Mouse (Mus musculus): ENCODE measurements at regions not wholly inside any gene's neighbourhood (a gene's known extent, or its start where the extent isn't known, plus 50 kb on each side); places are given as distances from the start of the nearest gene placed in this dataset.

DNA sequence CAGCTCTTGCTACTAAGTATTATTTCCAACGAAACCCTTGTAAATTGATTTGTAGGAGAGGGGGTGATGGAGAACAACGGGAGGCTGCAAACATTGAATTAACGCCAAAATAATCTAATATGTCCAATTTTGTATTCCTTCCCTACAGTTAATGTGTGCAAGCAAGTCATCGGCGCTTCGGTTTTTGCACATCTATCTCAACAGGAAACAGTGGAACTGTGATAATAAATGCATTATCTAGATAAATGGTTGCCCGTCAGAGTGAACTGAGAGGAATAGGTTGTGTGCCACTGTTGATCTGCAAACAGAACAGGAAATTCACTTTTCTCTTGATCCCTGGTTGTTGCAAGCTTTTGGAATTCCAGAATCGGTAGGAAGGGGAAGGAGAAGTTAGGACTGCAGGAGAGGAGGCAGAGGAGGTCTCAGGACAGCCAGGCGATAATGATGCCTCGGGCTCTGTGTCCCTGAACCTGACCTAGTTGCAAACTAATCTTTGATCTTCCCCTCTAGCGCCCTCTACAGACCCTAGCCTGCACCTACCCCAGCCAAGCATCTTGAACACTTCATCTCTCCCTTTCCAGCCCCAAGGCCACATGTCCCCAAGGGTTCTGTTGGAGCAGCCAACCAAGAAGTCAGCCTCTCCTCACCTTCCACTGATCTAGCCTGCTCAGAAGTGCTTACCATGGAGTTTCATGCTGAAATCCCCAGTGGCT, 221.8 kb upstream of the Hs6st1 start:
- H3K4me3 ChIP-seq (ENCODE audit: insufficient read depth, low read length), result no peak overlapping the region
- H3K4me1 ChIP-seq (ENCODE audit: control insufficient read depth, insufficient read depth, low read length), result no peaks in the 10 kb centered on the region
- TF ChIP-seq CTCF (IDR thresholded peaks at IDR 0.05; ENCODE audit: borderline replicate concordance, insufficient read depth, low read length), result no peak
- no peak for TF ChIP-seq POLR2A (IDR thresholded peaks at IDR 0.05; ENCODE audit: low read depth, low read length)
- no peak overlapping the region for H3K27ac ChIP-seq (ENCODE audit: insufficient read depth, low read length)

DNA sequence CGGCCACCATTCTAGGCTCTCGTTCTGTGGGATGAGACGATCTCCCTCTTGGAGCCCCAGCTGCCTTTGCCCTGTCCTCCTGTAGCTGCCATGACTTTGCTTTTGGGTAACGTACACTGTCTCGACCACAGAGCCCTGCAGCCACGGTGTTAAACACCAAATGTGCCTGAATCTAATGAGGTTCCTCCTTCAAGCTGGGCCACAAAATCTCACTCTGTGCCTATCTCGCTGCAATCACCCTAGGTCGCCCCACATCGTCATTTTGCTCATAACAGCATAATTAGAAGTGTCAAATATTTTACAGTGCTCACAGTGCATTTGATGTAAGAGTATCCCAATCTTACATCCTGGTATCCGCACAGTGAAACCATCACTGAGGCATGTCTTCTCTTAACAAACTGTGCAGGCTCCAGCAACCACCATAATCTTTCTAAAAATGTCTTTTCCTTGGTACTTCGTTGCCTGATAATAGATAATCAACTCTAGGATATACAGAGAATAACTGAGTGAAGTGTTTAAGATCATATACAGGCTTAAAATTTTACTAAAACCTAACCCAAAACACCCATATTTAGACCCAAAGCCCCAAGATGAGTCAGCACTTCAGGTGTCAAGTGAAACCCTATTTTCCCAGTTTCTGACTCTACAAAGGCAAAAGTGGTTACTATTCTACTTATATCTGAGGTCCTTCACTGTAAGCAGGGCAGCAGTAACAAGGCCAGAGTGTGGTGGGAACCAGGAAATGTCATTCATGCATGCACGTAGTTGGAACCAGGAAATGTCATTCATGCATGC, 219.8 kb upstream of the Hs6st1 start:
- Histone ChIP-seq H3K4me3 (ENCODE audit: insufficient read depth, low read length) (no peak overlapping the region), H3K27ac (ENCODE audit: insufficient read depth, low read length) (no peak overlapping the region), H3K4me1 (ENCODE audit: control insufficient read depth, insufficient read depth, low read length) (no peaks in the 10 kb centered on the region)
- no peak for TF ChIP-seq POLR2A (IDR thresholded peaks at IDR 0.05; ENCODE audit: low read depth, low read length)
- TF ChIP-seq CTCF (IDR thresholded peaks at IDR 0.05; ENCODE audit: borderline replicate concordance, insufficient read depth, low read length), result no peak

DNA sequence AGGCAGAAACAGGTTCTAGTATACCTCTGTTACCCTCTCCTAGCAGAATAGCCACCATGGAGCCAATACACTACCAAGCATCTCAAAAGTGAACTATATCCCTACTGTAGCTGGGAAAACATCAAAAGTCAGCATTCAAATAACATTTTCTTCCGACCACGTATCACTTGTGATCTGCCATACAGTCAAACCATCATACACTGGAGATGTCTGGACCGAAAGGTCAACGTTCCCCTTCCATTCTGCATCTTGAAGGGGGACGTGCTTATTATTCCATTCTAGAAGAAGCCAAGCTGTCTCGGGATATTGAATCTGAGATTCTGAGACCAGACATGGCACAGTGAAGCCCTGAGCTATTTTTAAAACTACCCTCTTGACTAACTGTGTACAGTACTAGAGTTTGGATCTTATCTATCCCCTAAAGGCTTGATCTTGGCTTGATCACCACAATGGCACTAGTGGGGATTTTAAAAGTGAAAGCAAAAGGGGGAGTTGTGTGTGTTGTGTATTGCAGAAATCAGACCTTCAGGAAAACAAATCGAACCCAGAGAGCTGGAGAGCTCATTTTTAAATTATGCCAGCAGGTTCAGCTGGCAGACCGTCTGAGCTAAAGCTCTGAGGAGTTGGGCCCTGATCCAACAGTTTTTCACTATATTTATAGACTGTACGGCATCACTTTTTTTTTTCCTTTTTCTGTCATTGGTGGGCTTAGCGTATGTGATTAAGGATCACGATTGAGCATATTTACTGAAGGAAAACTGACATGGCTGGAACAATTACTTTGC, 218.6 kb upstream of the Hs6st1 start:
- no peak overlapping the region for H3K27ac ChIP-seq (ENCODE audit: insufficient read depth, low read length)
- no peak overlapping the region for H3K4me3 ChIP-seq (ENCODE audit: insufficient read depth, low read length)
- H3K4me1 ChIP-seq (ENCODE audit: control insufficient read depth, insufficient read depth, low read length), result no peaks in the 10 kb centered on the region
- TF ChIP-seq CTCF (IDR thresholded peaks at IDR 0.05; ENCODE audit: borderline replicate concordance, insufficient read depth, low read length) (no peak), POLR2A (IDR thresholded peaks at IDR 0.05; ENCODE audit: low read depth, low read length) (no peak)

DNA sequence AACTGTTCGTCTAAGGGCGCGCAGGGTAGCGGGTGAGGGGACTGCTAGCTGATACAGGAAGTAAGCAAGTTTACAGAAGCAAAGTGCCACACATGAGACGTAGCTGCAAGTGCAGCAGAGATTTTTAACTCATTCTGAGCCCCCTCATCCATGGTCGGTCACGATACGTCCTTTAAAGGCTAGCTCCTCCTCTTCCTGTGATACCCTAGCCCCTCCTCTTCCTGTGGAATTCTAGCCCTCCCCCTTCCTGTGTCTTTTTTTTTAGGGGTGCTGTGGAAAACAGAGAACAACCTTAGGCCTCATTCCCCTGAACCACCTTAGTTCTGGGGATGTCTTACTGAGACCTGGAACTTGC, 218.0 kb upstream of the Hs6st1 start:
- no peaks in the 10 kb centered on the region for H3K4me1 ChIP-seq (ENCODE audit: control insufficient read depth, insufficient read depth, low read length)
- no peak overlapping the region for H3K4me3 ChIP-seq (ENCODE audit: insufficient read depth, low read length)
- TF ChIP-seq POLR2A (IDR thresholded peaks at IDR 0.05; ENCODE audit: low read depth, low read length) (no peak), CTCF (IDR thresholded peaks at IDR 0.05; ENCODE audit: borderline replicate concordance, insufficient read depth, low read length) (no peak)
- H3K27ac ChIP-seq (ENCODE audit: insufficient read depth, low read length), result no peak overlapping the region

DNA sequence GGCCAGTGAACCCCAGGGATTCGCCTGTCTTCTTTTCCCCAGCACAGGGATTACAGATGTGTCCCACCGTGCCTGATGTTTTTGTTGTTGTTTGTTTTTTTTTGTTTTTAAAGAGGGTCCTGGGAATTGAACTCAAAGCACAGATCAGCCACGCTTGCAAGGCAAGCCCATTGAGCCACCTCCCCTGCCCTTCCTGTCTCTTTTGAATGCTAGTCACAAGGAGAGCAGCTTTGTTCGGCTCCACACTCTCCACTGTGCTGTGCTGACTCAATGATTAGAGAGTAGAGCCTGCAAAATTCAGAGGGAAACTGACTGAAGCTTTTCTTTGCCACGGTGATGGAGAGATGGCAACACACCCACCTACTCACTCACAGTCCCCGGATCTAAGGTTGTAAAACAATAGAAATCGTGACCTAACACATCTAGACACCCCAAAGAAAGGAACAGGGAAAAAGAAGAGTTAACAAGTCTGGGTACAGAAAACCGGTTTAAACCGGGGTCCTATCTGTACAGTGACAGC, 217.6 kb upstream of the Hs6st1 start:
- Histone ChIP-seq H3K4me3 (ENCODE audit: insufficient read depth, low read length) (no peak overlapping the region), H3K27ac (ENCODE audit: insufficient read depth, low read length) (no peak overlapping the region), H3K4me1 (ENCODE audit: control insufficient read depth, insufficient read depth, low read length) (no peaks in the 10 kb centered on the region)
- no peak for TF ChIP-seq POLR2A (IDR thresholded peaks at IDR 0.05; ENCODE audit: low read depth, low read length)
- TF ChIP-seq CTCF (IDR thresholded peaks at IDR 0.05; ENCODE audit: borderline replicate concordance, insufficient read depth, low read length), result no peak

DNA sequence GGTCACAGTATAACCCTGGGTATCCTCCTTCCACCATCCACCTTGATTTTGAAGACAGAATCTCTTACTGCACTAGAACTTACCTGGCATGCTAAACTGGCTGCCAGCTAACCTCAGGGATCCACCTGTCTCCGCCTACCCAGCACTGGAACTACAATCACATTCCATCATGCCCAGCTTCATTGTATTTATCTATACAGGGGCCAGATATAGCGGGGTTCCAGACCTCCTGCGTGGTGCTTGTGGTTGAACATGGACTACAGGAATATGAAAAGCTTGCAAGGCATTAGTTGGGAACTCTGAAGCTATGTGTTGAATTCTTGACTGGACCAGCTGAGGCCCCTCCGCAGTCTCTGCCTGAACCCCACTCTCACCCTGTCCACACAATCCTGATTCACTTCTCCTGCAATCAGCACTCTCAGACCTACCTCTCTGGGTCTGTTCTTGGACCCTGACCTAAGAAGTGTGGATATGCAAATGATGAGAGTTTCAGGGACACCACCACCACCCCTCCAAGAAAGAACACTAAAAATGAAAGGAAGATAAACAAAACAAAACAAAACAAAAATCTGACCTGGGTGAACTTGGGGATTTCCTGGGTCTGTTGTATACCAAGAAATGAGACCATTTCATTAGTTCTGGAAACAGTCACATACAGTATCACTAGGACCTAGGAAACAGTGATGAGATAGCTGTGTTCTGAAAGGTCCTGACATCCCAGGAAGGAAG, 216.4 kb upstream of the Hs6st1 start:
- Histone ChIP-seq H3K4me1 (ENCODE audit: control insufficient read depth, insufficient read depth, low read length) (no peaks in the 10 kb centered on the region), H3K27ac (ENCODE audit: insufficient read depth, low read length) (no peak overlapping the region), H3K4me3 (ENCODE audit: insufficient read depth, low read length) (no peak overlapping the region)
- TF ChIP-seq CTCF (IDR thresholded peaks at IDR 0.05; ENCODE audit: borderline replicate concordance, insufficient read depth, low read length), result no peak
- no peak for TF ChIP-seq POLR2A (IDR thresholded peaks at IDR 0.05; ENCODE audit: low read depth, low read length)

DNA sequence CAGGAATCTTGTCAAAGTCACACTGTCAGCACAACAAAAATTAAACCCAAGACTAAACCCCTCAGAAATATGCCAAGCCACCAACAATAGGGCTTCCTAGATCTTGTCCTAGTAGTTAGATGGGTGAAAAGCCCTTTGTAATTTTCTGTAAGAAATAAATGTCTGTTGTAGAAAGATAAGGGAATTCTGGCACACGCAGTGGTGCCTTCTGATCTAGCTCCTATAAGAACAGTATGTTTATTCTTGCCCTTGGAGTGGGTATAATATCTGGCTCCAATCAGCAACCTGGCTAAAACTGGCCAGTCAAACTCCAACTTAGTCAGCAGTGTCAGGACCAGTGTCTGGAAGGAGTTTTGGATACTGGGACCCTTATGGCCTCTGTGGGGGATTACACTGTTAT, 215.2 kb upstream of the Hs6st1 start:
- no peak overlapping the region for H3K27ac ChIP-seq (ENCODE audit: insufficient read depth, low read length)
- H3K4me3 ChIP-seq (ENCODE audit: insufficient read depth, low read length), result no peak overlapping the region
- no peaks in the 10 kb centered on the region for H3K4me1 ChIP-seq (ENCODE audit: control insufficient read depth, insufficient read depth, low read length)
- TF ChIP-seq POLR2A (IDR thresholded peaks at IDR 0.05; ENCODE audit: low read depth, low read length) (no peak), CTCF (IDR thresholded peaks at IDR 0.05; ENCODE audit: borderline replicate concordance, insufficient read depth, low read length) (no peak)

DNA sequence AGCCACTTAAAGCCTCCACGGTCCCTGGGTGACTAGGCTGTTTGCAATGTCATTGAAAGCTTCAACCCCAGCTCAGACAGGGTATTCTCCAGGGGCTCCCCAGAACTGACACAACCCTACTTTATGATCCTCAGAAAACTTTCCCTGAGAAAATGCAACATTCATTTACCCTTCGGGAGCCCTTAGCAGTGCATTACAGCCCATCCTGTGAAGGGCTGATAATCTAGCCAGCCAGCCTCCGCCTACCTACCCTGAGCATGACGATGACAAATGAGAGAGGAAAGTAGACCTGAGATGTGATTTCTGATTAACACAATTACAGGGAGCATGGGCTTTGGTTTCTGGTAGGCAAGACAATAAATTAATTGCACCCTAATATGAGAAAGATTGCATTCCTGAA, 212.6 kb upstream of the Hs6st1 start:
- TF ChIP-seq CTCF (IDR thresholded peaks at IDR 0.05; ENCODE audit: borderline replicate concordance, insufficient read depth, low read length) (no peak), POLR2A (IDR thresholded peaks at IDR 0.05; ENCODE audit: low read depth, low read length) (no peak)
- no peak overlapping the region for H3K4me3 ChIP-seq (ENCODE audit: insufficient read depth, low read length)
- no peaks in the 10 kb centered on the region for H3K4me1 ChIP-seq (ENCODE audit: control insufficient read depth, insufficient read depth, low read length)
- no peak overlapping the region for H3K27ac ChIP-seq (ENCODE audit: insufficient read depth, low read length)

DNA sequence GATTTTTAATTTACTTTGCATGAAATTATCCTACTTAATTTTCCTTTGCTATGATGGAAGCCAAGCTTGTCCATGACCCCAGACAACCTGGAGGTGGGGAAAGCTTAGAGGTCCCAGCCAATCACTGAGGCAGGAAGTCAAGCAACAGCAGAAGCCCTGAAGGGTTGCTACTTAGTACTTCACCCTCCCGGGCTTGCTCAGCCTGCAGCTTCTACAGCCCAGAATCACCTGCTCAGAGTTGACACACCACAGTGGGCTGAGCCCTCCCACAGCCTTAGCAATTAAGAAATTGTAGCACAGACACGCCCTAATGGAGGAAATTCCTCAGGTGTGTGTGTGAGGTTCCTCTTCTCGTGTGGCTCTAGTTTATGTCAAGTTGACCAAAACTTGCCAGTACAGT, 209.9 kb upstream of the Hs6st1 start:
- TF ChIP-seq CTCF (IDR thresholded peaks at IDR 0.05; ENCODE audit: borderline replicate concordance, insufficient read depth, low read length) (no peak), POLR2A (IDR thresholded peaks at IDR 0.05; ENCODE audit: low read depth, low read length) (no peak)
- H3K4me1 ChIP-seq (ENCODE audit: control insufficient read depth, insufficient read depth, low read length), result no peaks in the 10 kb centered on the region

More for the DNA sequence above, 209.9 kb upstream of the Hs6st1 start:
- Histone ChIP-seq H3K27ac (ENCODE audit: insufficient read depth, low read length) (no peak overlapping the region), H3K4me3 (ENCODE audit: insufficient read depth, low read length) (no peak overlapping the region)

Measured in embryonic fibroblast, embryonic 13.5 days (primary cell).